Mouse (Mus musculus) lung, postnatal 0 days (tissue): ENCODE measurements around the gene Sntb2.

ENCODE experiments used
- CTCF ChIP-seq: IDR thresholded peaks from 2 replicates; pipeline ENCODE4 v1.5.1; 2016; ENCODE audit warnings: antibody characterized with exemption, mild to moderate bottlenecking
- EP300 ChIP-seq: IDR thresholded peaks from 2 replicates; pipeline ENCODE4 v1.6.1; 2016; ENCODE audit warnings: antibody characterized with exemption, mild to moderate bottlenecking, control low read depth

DNA sequence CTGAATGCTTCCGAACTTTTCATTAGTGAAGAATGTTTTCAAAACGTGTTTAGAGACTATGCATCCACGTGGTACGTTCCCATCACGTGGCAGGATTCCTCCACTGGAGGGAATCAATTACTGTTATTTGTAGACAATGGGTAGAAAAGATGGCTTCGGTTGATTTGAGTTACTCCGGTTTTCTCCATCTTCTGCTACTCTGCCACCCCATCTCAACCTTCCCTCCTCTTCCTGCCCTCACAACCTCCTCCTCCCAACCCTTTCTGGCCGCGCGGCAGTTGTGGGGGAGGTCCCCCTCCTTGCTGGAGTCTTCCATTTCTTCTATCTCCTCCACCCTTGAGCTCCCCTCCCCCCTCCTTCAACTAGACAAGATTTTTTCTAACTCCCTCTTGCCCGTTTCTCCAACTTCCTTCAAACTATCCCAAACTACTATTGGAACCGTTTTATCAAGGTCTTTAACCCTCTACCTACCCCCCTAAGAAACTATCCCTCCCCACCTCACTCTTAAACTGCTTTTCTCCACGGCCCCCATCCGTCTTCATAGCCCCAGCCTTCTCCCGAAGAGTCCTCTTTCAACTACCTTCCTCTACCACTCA is 43.2 kb upstream of the Sntb2 start:
- no peak for TF ChIP-seq CTCF
- TF ChIP-seq EP300: no peak
